Mouse (Mus musculus) liver, adult 10 weeks (tissue): ENCODE results near the gene Fbxo44. TPM values are rescaled to one million over a fixed set of nuclear protein-coding genes. Genes with fewer than 3 reads are reported as not detected.

ENCODE experiments used
- polyA plus RNA-seq: library from polyadenylated mRNA; stranded (reverse); fragments of 350-450 nt; fragmentation: Illumina TruSeq; extraction: RNeasy Lipid Tissue Mini Kit (QIAGEN cat#74804); gene quantifications from one replicate; pipeline ENCODE4 v1.2.3, GENCODE M21; 2014; ENCODE audit warnings: low read depth, low replicate concordance

Gene Fbxo44
- 0.56 TPM for polyA plus RNA-seq

GRCm38 (mm10) chr4:148160436-148161390, at the start of gene Fbxo44, which contains the start of gene Fbxo2:
Fbxo44 (minus strand) TSS chr4:148160482.
Fbxo2 (plus strand) TSS chr4:148160621.

GRCm38 (mm10) chr4:148151267-148152168, 8.8 kb downstream of the Fbxo44 start, which contains the start of gene Fbxo6:
Fbxo6 (minus strand) TSS chr4:148152140.

GRCm38 (mm10) chr4:148130561-148131413, 29.5 kb downstream of the Fbxo44 start, which contains the start of gene Draxin:
Draxin (minus strand) TSS chr4:148130698.

GRCm38 (mm10) chr4:148130133-148130532, 30.1 kb downstream of the Fbxo44 start, which contains the start of gene Mad2l2:
Mad2l2 (plus strand) TSS chr4:148130384.

Other genes starting within 250 kb of the Fbxo44 start
- 3.8 TPM for gene Plod1, start 223.7 kb downstream of the Fbxo44 start, polyA plus RNA-seq
- gene 2510039O18Rik, start 219.6 kb downstream of the Fbxo44 start, polyA plus RNA-seq: 3.3 TPM
- not detected for gene Nppb, start 174.7 kb downstream of the Fbxo44 start, polyA plus RNA-seq
- gene Nppa, start 159.8 kb downstream of the Fbxo44 start, polyA plus RNA-seq: not detected
- 1.1 TPM for gene Clcn6, start 121.7 kb downstream of the Fbxo44 start, polyA plus RNA-seq
- gene Mthfr, start 121.4 kb downstream of the Fbxo44 start, polyA plus RNA-seq: 2.1 TPM
- 1.2 TPM for gene Agtrap, start 72.5 kb downstream of the Fbxo44 start, polyA plus RNA-seq
- 7.5 TPM for gene Mad2l2, start 30.1 kb downstream of the Fbxo44 start, polyA plus RNA-seq
- not detected for gene Draxin, start 29.8 kb downstream of the Fbxo44 start, polyA plus RNA-seq
- 3.2 TPM for gene Fbxo6, start 8.3 kb downstream of the Fbxo44 start, polyA plus RNA-seq
- gene Fbxo2, start 139 bp upstream of the Fbxo44 start, polyA plus RNA-seq: not detected
- gene Disp3, start 127.5 kb upstream of the Fbxo44 start, polyA plus RNA-seq: not detected